Mouse (Mus musculus) urinary bladder, postnatal 14 days (tissue): ENCODE measurements around the gene Gm10184.
"Not testable (repeated sequence)": the region's sequence is repeated elsewhere in the genome, so short reads cannot be mapped to it uniquely, and the experiment has no call there.

Experiments
- DNase-seq: peaks from one replicate; pipeline ENCODE4 v3.0.0; 2021; ENCODE audit warnings: low spot score

Gene Gm10184

DNA sequence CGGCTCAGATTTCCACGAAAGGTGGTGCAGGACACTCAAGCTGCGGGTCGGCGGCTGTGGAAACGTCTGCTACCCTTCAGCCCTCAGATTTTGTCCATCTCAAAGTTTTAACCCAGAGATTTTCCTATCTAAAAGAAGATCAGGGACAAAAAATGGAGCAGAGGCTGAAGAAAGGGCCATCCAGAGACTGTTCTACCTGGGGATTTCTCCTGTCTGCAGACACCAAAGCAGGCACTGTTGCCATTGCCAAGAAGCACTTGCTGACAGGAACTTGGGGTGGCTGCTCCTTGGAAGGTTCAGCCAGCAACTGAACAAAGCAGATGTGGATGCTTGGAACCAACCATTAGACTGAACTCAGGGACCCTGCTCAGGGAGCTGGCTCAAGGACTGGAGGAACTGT lies at the start of gene Gm10184:
Gene Gm10184, minus strand, starts transcription at position 101 of the 400 bp plus-strand sequence.
- no peak for DNase-seq

GRCm38 (mm10) chr17:89933950-89934349 lies 23.7 kb upstream of the Gm10184 start:
- DNase-seq: no peak

DNA sequence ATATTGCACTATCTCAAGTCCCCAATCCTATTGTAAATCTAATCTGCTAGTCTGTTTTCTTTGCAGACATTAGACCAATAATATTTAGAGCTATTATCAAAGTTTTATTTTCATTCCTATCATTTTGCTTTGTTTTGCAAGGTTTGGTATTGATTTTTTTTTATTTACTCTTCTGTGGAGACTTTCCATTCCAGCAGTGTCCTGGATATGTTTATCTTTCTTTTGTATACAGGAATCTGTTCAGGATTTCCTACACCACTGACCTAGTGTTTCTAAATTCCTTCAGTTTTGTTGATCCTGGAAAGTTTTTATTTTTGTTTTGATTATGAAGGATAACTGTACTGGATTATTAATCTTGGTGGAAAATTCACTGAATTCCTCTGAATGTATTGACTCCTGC lies 2.6 kb downstream of the Gm10184 start:
- DNase-seq: no peak

GRCm38 (mm10) chr17:89904701-89905100 lies 5.5 kb downstream of the Gm10184 start:
- not testable (repeated sequence) for DNase-seq

DNA sequence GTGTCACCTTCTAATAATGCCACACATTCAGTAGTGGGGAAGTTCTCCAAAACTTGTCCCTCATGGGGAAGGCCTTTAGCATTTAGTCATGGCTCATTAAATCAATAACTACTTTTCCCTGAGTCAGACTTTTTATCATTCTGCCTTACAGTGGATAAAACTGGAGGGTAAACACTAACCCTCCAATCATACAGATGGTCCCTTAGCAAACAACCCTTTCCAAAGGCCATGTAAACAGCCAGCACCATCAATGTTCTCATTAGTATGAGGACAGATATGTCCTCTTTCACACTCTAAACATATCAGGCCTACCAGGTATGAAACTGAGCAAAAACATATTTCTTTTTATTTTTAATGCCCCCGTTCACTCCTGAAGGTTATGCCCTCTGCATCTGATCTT lies 7.5 kb downstream of the Gm10184 start:
- DNase-seq: no peak

GRCm38 (mm10) chr17:89900610-89901009 lies 9.6 kb downstream of the Gm10184 start:
- no peak for DNase-seq

DNA sequence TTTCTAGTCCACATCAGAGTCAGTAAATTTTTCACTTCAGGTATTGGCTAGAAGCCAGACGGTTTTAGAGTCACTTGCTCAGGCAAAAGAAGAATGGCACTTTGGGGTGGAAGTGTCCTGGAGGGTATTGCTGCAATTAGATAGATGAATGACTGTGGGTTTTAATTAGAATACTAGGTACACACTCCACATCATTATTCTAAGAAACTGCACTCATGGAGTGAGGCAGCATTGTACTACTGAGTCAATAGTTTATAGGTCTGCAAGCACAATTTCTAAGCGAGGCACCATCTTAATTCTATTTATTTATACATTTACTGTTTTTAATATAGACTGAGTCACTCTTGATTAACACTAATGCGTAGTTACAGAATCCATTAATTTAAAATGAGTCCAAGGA lies 10.4 kb downstream of the Gm10184 start:
- DNase-seq: no peak

DNA sequence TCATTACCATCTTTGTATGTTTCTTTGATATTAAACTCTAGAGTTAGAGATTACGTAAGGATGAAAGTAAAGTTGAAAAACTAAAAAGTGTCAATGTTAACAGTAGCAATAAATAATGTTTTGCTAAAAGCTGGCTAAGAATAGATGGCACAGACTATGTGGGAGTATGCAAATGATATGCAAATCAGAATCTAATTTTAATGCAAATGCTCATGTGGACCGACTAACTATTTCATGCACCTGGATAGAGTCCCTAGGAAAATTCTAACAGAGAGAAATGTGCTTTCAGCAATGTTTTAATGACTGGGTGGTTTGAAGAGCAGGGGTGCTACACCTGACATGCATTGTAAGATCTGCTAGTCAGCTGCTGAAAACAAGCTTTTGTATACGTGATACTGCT lies 45.3 kb downstream of the Gm10184 start:
- DNase-seq: no peak
